Mouse (Mus musculus) limb, embryonic 14.5 days (tissue): ENCODE measurements around the gene Kremen2. TPM values are rescaled to one million over a fixed set of nuclear protein-coding genes. Genes with fewer than 3 reads are reported as not detected.

Source experiments
- ATAC-seq: fragments of 200-750 bp; cut with Nextera tagmentation; 2 replicates; pipeline ENCODE4 v1.8.0; 2017; ENCODE audit warnings: low read depth, moderate number of reproducible peaks, moderate TSS enrichment; ENCODE audit not compliant: low FRiP score
- DNase-seq: peaks from one replicate; pipeline ENCODE4 v3.0.0-alpha.2; 2015; ENCODE audit warnings: low spot score
- H3K27ac ChIP-seq: fragments of 300-500 bp; sonication (generic); replicated peaks from 2 replicates; pipeline ENCODE4 v1.5.1; 2014; ENCODE audit warnings: low read depth, mild to moderate bottlenecking, low read length, moderate library complexity, mixed read lengths
- H3K27me3 ChIP-seq: fragments of 300-500 bp; sonication (generic); 2 replicates; pipeline ENCODE4 v1.6.1; 2014; ENCODE audit warnings: low read length, mixed read lengths; ENCODE audit not compliant: control insufficient read depth, insufficient read depth
- H3K36me3 ChIP-seq: fragments of 300-500 bp; sonication (generic); 2 replicates; pipeline ENCODE4 v1.6.1; 2014; ENCODE audit warnings: mild to moderate bottlenecking, low read length, moderate library complexity, mixed read lengths; ENCODE audit not compliant: control insufficient read depth, insufficient read depth
- H3K4me1 ChIP-seq: fragments of 300-500 bp; sonication (generic); 2 replicates; pipeline ENCODE4 v1.6.1; 2014; ENCODE audit warnings: antibody characterized with exemption, low read length, mixed read lengths; ENCODE audit not compliant: control insufficient read depth, insufficient read depth
- H3K4me2 ChIP-seq: fragments of 300-500 bp; sonication (generic); replicated peaks from 2 replicates; pipeline ENCODE4 v1.6.1; 2014; ENCODE audit warnings: low read depth, mild to moderate bottlenecking, low read length, moderate library complexity; ENCODE audit not compliant: severe bottlenecking
- H3K4me3 ChIP-seq: fragments of 300-500 bp; sonication (generic); replicated peaks from 2 replicates; pipeline ENCODE4 v1.5.1; 2014; ENCODE audit warnings: low read length
- H3K9ac ChIP-seq: fragments of 300-500 bp; sonication (generic); 2 replicates; pipeline ENCODE4 v1.6.1; 2014; ENCODE audit warnings: mild to moderate bottlenecking, low read depth, low read length, moderate library complexity; ENCODE audit not compliant: severe bottlenecking
- H3K9me3 ChIP-seq: fragments of 300-500 bp; sonication (generic); 2 replicates; pipeline ENCODE4 v1.6.1; 2016; ENCODE audit warnings: low read length; ENCODE audit not compliant: control insufficient read depth
- POLR2A ChIP-seq: fragments of 200-500 bp; IDR thresholded peaks from 2 replicates; pipeline ENCODE4 v1.8.0; 2012; ENCODE audit warnings: inconsistent platforms, mild to moderate bottlenecking, moderate library complexity, borderline replicate concordance; ENCODE audit not compliant: insufficient read depth, insufficient read length; ENCODE audit errors: extremely low read depth
- WGBS: fragments of 180-500 bp; shearing (Covaris S2); extraction: QIAGEN DNeasy Blood & Tissue Kit; methylation state at CpG from one replicate; pipeline ENCODE4 v1.1.7; 2014; 5-methylcytosine and 5-hydroxymethylcytosine counted together
- polyA plus RNA-seq, 2 experiments: library from polyadenylated mRNA; depleted of rRNA in 1 of 2; stranded (reverse) in 1 of 2; unstranded in 1 of 2; fragments of >200 nt; fragmentation: Nextera tagmentation in 1 of 2; extraction: Ambion mirVana in 1 of 2; gene quantifications; 2 replicates each; pipeline versions ENCODE4 v1.2.1 to v1.2.3; 2012 to 2014

Kremen2 gene
- polyA plus RNA-seq, 2 experiments: 40.1 to 42.4 TPM

GRCm38 (mm10) chr17:23706212-23706611 is 39.4 kb downstream of the Kremen2 start:
- no peak overlapping the region for H3K4me3 ChIP-seq
- no peak overlapping the region for H3K27ac ChIP-seq
- 6% methylated on average over 3 of the region's 3 CpGs for WGBS
- peak; percentile 72 for DNase-seq
- H3K36me3 ChIP-seq: no peaks in the 10 kb centered on the region
- no peak for TF ChIP-seq POLR2A
- H3K4me1 ChIP-seq: no peaks in the 10 kb centered on the region
- H3K9me3 ChIP-seq: no peaks in the 10 kb centered on the region
- H3K4me2 ChIP-seq: no peak overlapping the region
- H3K27me3 ChIP-seq: no peaks in the 10 kb centered on the region
- no peak for ATAC-seq
- no peak overlapping the region for H3K9ac ChIP-seq

- Histone ChIP-seq H3K4me1 (no peaks in the 10 kb centered on the region), H3K4me3 (no peak overlapping the region), H3K9ac (no peak overlapping the region), H3K27ac (no peak overlapping the region), H3K9me3 (no peaks in the 10 kb centered on the region), H3K36me3 (no peaks in the 10 kb centered on the region), H3K4me2 (no peak overlapping the region), H3K27me3 (peaks cover 5% of the 10 kb centered on the region)
- no peak for DNase-seq
- 69% methylated on average over 7 of the region's 7 CpGs for WGBS
- TF ChIP-seq POLR2A: no peak
- ATAC-seq: no peak
Measured at GRCm38 (mm10) chr17:23705525-23706104, 40.0 kb downstream of the Kremen2 start.

GRCm38 (mm10) chr17:23704741-23705140 is 40.9 kb downstream of the Kremen2 start:
- Histone ChIP-seq H3K4me3 (no peak overlapping the region), H3K27ac (no peak overlapping the region), H3K9ac (no peak overlapping the region), H3K27me3 (peaks cover 14% of the 10 kb centered on the region), H3K36me3 (no peaks in the 10 kb centered on the region), H3K4me1 (no peaks in the 10 kb centered on the region), H3K4me2 (no peak overlapping the region), H3K9me3 (no peaks in the 10 kb centered on the region)
- DNase-seq (peak; percentile 50), ATAC-seq (no peak)
- TF ChIP-seq POLR2A: no peak
- 31% methylated on average over 7 of the region's 7 CpGs for WGBS

- Histone ChIP-seq H3K36me3 (no peaks in the 10 kb centered on the region), H3K9me3 (no peaks in the 10 kb centered on the region), H3K4me2 (no peak overlapping the region), H3K4me3 (no peak overlapping the region), H3K27me3 (peaks cover 27% of the 10 kb centered on the region), H3K27ac (no peak overlapping the region), H3K9ac (no peak overlapping the region), H3K4me1 (peaks cover 3% of the 10 kb centered on the region; the same call in 1 of the 2 replicates)
- no peak for TF ChIP-seq POLR2A
- DNase-seq (no peak), ATAC-seq (no peak)
- 85% methylated on average over 9 of the region's 9 CpGs for WGBS
Measured at GRCm38 (mm10) chr17:23703301-23703700, 42.3 kb downstream of the Kremen2 start.

- peaks cover 27% of the 10 kb centered on the region for H3K27me3 ChIP-seq
- WGBS: 2% methylated on average over 21 of the region's 28 CpGs
- H3K27ac ChIP-seq: no peak overlapping the region
- peak overlapping the region; percentile 99 for H3K4me2 ChIP-seq
- no peak for TF ChIP-seq POLR2A
- no peaks in the 10 kb centered on the region for H3K36me3 ChIP-seq
- peak overlapping the region; percentile 62 for H3K4me3 ChIP-seq
- DNase-seq (peak; percentile 90), ATAC-seq (peak; percentile 88)
- H3K9ac ChIP-seq: peak overlapping the region; percentile 43
- no peaks in the 10 kb centered on the region for H3K9me3 ChIP-seq
- H3K4me1 ChIP-seq: peaks cover 7% of the 10 kb centered on the region; the same call in 1 of the 2 replicates
Measured at GRCm38 (mm10) chr17:23700079-23700478, 45.6 kb downstream of the Kremen2 start.
